Mouse (Mus musculus) heart, embryonic 12.5 days (tissue): Measurements from ENCODE around the gene Ppdpf. TPM values are rescaled to one million over a fixed set of nuclear protein-coding genes. Genes with fewer than 3 reads are reported as not detected.
"Not testable (repeated sequence)": the region's sequence is repeated elsewhere in the genome, so short reads cannot be mapped to it uniquely, and the experiment has no call there.

Experiments
- ATAC-seq: fragments of 200-750 bp; cut with Nextera tagmentation; 2 replicates; pipeline ENCODE4 v1.8.0; 2017; ENCODE audit warnings: moderate TSS enrichment, moderate library complexity; ENCODE audit not compliant: insufficient number of reproducible peaks, low FRiP score
- H3K27ac ChIP-seq: fragments of 300-500 bp; sonication (generic); 2 replicates; pipeline ENCODE4 v1.5.1; 2016; ENCODE audit warnings: mild to moderate bottlenecking, moderate library complexity; ENCODE audit not compliant: poor library complexity, severe bottlenecking
- H3K27me3 ChIP-seq: fragments of 300-500 bp; sonication (generic); replicated peaks from 2 replicates; pipeline ENCODE4 v1.6.1; 2016; ENCODE audit warnings: mild to moderate bottlenecking, moderate library complexity
- H3K36me3 ChIP-seq: fragments of 300-500 bp; sonication (generic); 2 replicates; pipeline ENCODE4 v1.6.1; 2016; ENCODE audit warnings: mild to moderate bottlenecking, moderate library complexity
- H3K4me1 ChIP-seq: fragments of 300-500 bp; sonication (generic); replicated peaks from 2 replicates; pipeline ENCODE4 v1.6.1; 2016; ENCODE audit warnings: mild to moderate bottlenecking
- H3K4me2 ChIP-seq: fragments of 300-500 bp; sonication (generic); 2 replicates; pipeline ENCODE4 v1.6.1; 2016; ENCODE audit warnings: mild to moderate bottlenecking, moderate library complexity
- H3K4me3 ChIP-seq: fragments of 300-500 bp; sonication (generic); 2 replicates; pipeline ENCODE4 v1.5.1; 2016; ENCODE audit warnings: mild to moderate bottlenecking
- H3K9ac ChIP-seq: fragments of 300-500 bp; sonication (generic); 2 replicates; pipeline ENCODE4 v1.6.1; 2016; ENCODE audit warnings: mild to moderate bottlenecking, moderate library complexity
- H3K9me3 ChIP-seq: fragments of 300-500 bp; sonication (generic); replicated peaks from 2 replicates; pipeline ENCODE4 v1.6.1; 2016; ENCODE audit warnings: mild to moderate bottlenecking, moderate library complexity
- WGBS: fragments of 180-500 bp; shearing (Covaris S2); methylation state at CpG from one replicate; pipeline ENCODE4 v1.1.7; 2016; 5-methylcytosine and 5-hydroxymethylcytosine counted together
- polyA plus RNA-seq: library from polyadenylated mRNA; unstranded; fragments of >200 nt; fragmentation: Nextera tagmentation; extraction: Ambion mirVana; gene quantifications from 2 replicates; pipeline ENCODE4 v1.2.1, GENCODE M21; 2016

Ppdpf gene
- polyA plus RNA-seq, 1 experiment from 2014 or later: 174 TPM

GRCm38 (mm10) chr2:181160821-181161220 is 26.2 kb upstream of the Ppdpf start:
- no peaks in the 10 kb centered on the region for H3K36me3 ChIP-seq
- no peak overlapping the region for H3K27ac ChIP-seq
- no peak overlapping the region for H3K4me3 ChIP-seq
- H3K4me1 ChIP-seq: peaks cover 38% of the 10 kb centered on the region
- peaks cover 35% of the 10 kb centered on the region for H3K27me3 ChIP-seq
- H3K9ac ChIP-seq: no peak overlapping the region
- H3K9me3 ChIP-seq: no peaks in the 10 kb centered on the region
- H3K4me2 ChIP-seq: no peak overlapping the region
- ATAC-seq: no peak
- 69% methylated on average over 4 of the region's 4 CpGs for WGBS

GRCm38 (mm10) chr2:181166469-181166868 is 20.6 kb upstream of the Ppdpf start:
- Histone ChIP-seq H3K4me2 (no peak overlapping the region), H3K36me3 (no peaks in the 10 kb centered on the region), H3K4me1 (no peaks in the 10 kb centered on the region), H3K9me3 (peaks cover 4% of the 10 kb centered on the region; the same call in 1 of the 2 replicates), H3K27ac (no peak overlapping the region), H3K27me3 (peaks cover 11% of the 10 kb centered on the region), H3K4me3 (no peak overlapping the region), H3K9ac (no peak overlapping the region)
- ATAC-seq: no peak
- 78% methylated on average over 5 of the region's 5 CpGs for WGBS

DNA sequence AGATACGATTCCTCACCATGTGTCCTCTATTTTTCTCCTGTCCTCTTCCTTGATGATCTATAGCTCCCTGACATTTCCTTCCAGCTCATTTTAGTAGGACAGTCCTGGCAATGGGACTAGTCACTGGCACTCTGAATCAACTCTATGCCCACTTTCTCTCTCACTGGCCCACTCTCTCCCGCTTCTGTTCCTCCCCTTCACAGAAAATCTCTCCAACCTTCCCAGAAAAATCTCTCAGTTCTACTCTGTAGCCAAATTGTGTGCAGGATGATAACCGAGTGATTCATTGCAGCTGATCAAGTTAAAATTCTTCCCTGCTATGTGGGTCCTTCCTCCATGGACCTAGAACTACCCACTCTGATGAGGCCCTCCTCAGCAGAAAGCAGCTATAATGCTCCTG is 12.4 kb upstream of the Ppdpf start:
- peaks cover 1% of the 10 kb centered on the region; the same call in 1 of the 2 replicates for H3K9me3 ChIP-seq
- WGBS: 83% methylated on average over 3 of the region's 3 CpGs
- no peak overlapping the region for H3K27ac ChIP-seq
- H3K4me1 ChIP-seq: no peaks in the 10 kb centered on the region
- H3K4me2 ChIP-seq: no peak overlapping the region
- no peaks in the 10 kb centered on the region for H3K36me3 ChIP-seq
- no peak overlapping the region for H3K4me3 ChIP-seq
- no peak overlapping the region for H3K9ac ChIP-seq
- ATAC-seq: no peak
- 0 out of 2 replicates have a peak, but pooled peaks cover 2% of the 10 kb centered on the region for H3K27me3 ChIP-seq

DNA sequence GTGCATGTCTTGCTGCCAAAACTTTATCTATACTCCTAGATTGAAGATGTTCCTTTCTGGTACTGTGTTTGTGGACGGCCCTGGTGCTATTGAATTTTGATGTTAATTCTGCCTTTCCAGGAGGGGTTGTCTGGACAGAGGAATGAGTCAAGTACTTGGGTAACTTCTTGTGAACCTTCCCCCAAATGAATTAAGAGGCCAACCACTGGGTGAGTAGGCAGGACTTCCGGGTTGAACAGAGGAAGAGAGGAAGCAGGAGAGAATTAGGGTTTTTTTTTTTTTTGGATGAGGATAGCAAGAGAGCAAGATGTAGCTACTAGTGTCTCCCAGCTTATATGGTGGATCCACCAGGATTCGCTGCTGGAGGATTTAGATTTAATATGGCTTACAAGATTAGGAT is 9.0 kb upstream of the Ppdpf start:
- H3K27me3 ChIP-seq: 0 out of 2 replicates have a peak, but pooled peaks cover 2% of the 10 kb centered on the region
- no peaks in the 10 kb centered on the region for H3K4me1 ChIP-seq
- no peaks in the 10 kb centered on the region for H3K36me3 ChIP-seq
- H3K9me3 ChIP-seq: no peaks in the 10 kb centered on the region
- no peak overlapping the region for H3K9ac ChIP-seq
- H3K27ac ChIP-seq: no peak overlapping the region
- WGBS: 68% methylated on average over 3 of the region's 3 CpGs
- no peak for ATAC-seq
- H3K4me2 ChIP-seq: no peak overlapping the region
- H3K4me3 ChIP-seq: no peak overlapping the region

- Histone ChIP-seq H3K27ac (no peak overlapping the region), H3K4me2 (no peak overlapping the region), H3K9me3 (no peaks in the 10 kb centered on the region), H3K4me3 (no peak overlapping the region), H3K4me1 (no peaks in the 10 kb centered on the region), H3K27me3 (0 out of 2 replicates have a peak, but pooled peaks cover 2% of the 10 kb centered on the region), H3K36me3 (no peaks in the 10 kb centered on the region), H3K9ac (no peak overlapping the region)
- no peak for ATAC-seq
- 51% methylated on average over 5 of the region's 5 CpGs for WGBS
Observed at GRCm38 (mm10) chr2:181178471-181178870, 8.6 kb upstream of the Ppdpf start.

DNA sequence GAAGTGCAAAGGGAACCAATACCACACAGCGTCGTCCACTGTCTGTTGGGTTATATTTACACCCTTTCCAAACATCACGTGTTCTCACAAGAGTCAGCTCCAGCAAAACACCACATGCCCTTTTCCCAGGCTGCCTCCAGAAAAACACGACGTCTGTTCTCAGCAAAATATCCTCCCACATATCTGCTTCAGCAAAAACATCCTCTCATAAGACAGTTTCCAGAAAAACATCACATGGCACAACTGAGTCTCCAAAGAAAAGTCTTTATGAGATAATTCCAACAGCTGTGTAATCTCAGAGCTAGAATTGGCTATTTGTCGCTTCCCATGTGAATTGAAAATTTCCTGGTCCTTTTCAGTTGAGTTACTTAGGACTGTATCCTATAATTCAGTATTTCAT is 6.1 kb upstream of the Ppdpf start:
- 63% methylated on average over 6 of the region's 6 CpGs for WGBS
- ATAC-seq: no peak
- Histone ChIP-seq H3K27ac (no peak overlapping the region), H3K9ac (no peak overlapping the region), H3K4me2 (no peak overlapping the region), H3K27me3 (0 out of 2 replicates have a peak, but pooled peaks cover 2% of the 10 kb centered on the region), H3K4me1 (no peaks in the 10 kb centered on the region), H3K9me3 (no peaks in the 10 kb centered on the region), H3K36me3 (no peaks in the 10 kb centered on the region), H3K4me3 (no peak overlapping the region)

DNA sequence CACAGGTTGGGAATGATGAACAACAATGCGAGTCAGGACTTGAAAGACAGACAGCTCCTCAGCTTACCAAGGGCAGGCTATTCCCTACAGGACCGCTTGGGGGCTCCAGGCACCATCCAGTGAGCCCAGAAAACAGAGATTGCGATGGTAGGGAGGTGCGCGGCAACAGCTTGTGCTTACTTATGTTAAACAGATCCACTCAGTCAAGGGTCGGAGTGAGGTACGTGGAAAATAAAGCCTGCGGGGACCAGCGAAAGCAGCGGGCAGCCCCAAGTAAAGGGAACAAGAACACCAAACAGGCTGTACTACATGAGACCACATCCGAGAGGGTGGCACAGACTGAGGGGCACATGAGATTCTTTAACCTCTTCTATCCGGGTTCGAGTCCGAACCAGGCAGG is 412 bp upstream of the Ppdpf start:
- H3K27me3 ChIP-seq: no peaks in the 10 kb centered on the region
- peaks cover 4% of the 10 kb centered on the region; the same call in 1 of the 2 replicates for H3K36me3 ChIP-seq
- H3K4me1 ChIP-seq: peaks cover 9% of the 10 kb centered on the region; the same call in 1 of the 2 replicates
- peak overlapping the region; percentile 75 for H3K4me3 ChIP-seq
- no peaks in the 10 kb centered on the region for H3K9me3 ChIP-seq
- WGBS: 1% methylated on average over 14 of the region's 14 CpGs
- ATAC-seq: peak; percentile 78
- peak overlapping the region; percentile 91 for H3K4me2 ChIP-seq
- peak overlapping the region; percentile 88 for H3K9ac ChIP-seq
- H3K27ac ChIP-seq: peak overlapping the region; percentile 94

DNA sequence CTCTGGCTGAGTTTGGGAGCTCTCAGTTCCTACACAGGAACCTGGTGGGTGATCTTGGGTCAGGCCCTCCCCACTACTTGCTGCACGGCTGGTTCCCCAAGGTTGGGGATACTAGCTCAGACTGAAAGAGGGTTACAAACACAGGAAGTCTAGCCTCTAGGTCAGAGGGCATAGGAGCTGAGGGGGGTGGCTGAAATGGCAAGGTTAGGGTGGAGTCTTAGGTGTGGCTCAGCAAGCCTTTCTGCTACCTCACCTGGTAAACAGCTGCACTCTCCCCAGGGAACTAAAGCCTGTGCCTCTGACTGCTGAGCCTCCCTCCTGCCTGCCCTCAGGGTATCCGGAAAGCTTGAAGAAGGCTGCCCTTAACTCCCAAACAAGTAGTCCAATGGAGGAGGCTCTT is 1.6 kb downstream of the Ppdpf start:
- no peaks in the 10 kb centered on the region for H3K9me3 ChIP-seq
- H3K4me2 ChIP-seq: peak overlapping the region; percentile 91
- H3K27me3 ChIP-seq: no peaks in the 10 kb centered on the region
- peaks cover 4% of the 10 kb centered on the region; the same call in 1 of the 2 replicates for H3K36me3 ChIP-seq
- H3K27ac ChIP-seq: peak overlapping the region; percentile 31; the same call in 1 of the 2 replicates
- H3K4me1 ChIP-seq: peaks cover 9% of the 10 kb centered on the region; the same call in 1 of the 2 replicates
- WGBS: 64% methylated on average over 2 of the region's 2 CpGs
- H3K9ac ChIP-seq: no peak overlapping the region
- H3K4me3 ChIP-seq: peak overlapping the region; percentile 5; the same call in 1 of the 2 replicates
- no peak for ATAC-seq

DNA sequence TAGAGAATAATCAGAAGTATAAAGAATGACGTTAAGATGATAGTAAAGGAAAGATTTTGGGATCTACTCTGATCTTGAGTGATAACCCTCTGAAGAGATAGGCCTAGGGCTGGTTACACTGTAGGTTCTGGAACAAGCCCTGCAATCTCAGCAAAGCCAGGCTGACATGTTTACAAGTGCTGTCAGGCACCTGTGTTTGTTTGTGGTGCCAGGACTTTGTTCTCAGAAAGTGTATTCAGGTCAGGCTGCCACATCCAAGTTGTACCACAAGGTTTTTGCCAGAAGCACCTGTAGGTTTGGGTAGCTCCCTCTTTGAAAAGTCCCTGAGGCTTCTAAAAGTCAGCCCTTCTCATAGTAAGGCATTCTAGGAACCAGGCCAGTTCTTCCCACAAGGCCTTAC is 2.3 kb downstream of the Ppdpf start:
- no peak overlapping the region for H3K4me2 ChIP-seq
- no peak for ATAC-seq
- 80% methylated on average over 1 of the region's 1 CpGs for WGBS
- H3K27me3 ChIP-seq: no peaks in the 10 kb centered on the region
- peaks cover 9% of the 10 kb centered on the region; the same call in 1 of the 2 replicates for H3K4me1 ChIP-seq
- no peak overlapping the region for H3K27ac ChIP-seq
- no peak overlapping the region for H3K4me3 ChIP-seq
- H3K9ac ChIP-seq: no peak overlapping the region
- H3K9me3 ChIP-seq: no peaks in the 10 kb centered on the region
- H3K36me3 ChIP-seq: peaks cover 4% of the 10 kb centered on the region; the same call in 1 of the 2 replicates

DNA sequence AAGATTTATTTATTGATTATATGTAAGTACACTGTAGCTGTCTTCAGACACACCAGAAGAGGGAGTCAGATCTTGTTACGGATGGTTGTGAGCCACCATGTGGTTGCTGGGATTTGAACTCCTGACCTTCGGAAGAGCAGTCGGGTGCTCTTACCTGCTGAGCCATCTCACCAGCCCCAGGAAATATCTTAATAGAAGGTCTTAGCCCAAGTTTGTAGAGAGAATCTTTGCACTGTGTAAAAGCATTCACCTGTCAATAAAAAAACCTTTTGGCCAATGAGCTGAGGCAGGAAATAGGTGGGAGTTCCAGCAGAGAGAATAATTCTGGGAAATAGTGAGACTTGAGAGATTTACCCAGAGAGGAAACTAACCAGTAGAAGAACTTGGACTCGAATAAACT is 4.3 kb downstream of the Ppdpf start:
- not testable (repeated sequence) for H3K36me3 ChIP-seq, H3K4me3 ChIP-seq, H3K4me2 ChIP-seq, ATAC-seq, H3K9ac ChIP-seq, H3K4me1 ChIP-seq, H3K9me3 ChIP-seq, H3K27ac ChIP-seq
- 72% methylated on average over 4 of the region's 4 CpGs for WGBS
- peaks cover 12% of the 10 kb centered on the region; the same call in 1 of the 2 replicates for H3K27me3 ChIP-seq

DNA sequence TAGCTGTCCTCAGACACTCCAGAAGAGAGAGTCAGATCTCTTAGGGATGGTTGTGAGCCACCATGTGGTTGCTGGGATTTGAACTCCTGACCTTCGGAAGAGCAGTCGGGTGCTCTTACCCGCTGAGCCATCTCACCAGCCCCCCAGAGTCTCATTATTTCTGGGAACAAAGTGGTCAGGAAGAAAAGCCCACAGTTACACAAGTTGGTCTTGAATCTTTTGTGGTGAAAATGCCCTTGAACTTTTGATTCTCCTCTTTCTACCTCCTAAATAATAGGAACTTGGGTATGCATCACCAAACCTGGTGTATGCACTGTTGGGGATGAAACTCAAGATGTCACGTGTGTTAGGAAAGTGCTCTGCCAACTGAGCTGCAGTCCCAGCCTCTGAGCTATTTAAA is 4.9 kb downstream of the Ppdpf start:
- no peak overlapping the region for H3K4me3 ChIP-seq
- no peak overlapping the region for H3K4me2 ChIP-seq
- no peak for ATAC-seq
- H3K36me3 ChIP-seq: peaks cover 4% of the 10 kb centered on the region; the same call in 1 of the 2 replicates
- H3K27me3 ChIP-seq: peaks cover 12% of the 10 kb centered on the region; the same call in 1 of the 2 replicates
- H3K27ac ChIP-seq: no peak overlapping the region
- peaks cover 9% of the 10 kb centered on the region; the same call in 1 of the 2 replicates for H3K4me1 ChIP-seq
- H3K9ac ChIP-seq: no peak overlapping the region
- WGBS: 63% methylated on average over 4 of the region's 4 CpGs
- no peaks in the 10 kb centered on the region for H3K9me3 ChIP-seq

DNA sequence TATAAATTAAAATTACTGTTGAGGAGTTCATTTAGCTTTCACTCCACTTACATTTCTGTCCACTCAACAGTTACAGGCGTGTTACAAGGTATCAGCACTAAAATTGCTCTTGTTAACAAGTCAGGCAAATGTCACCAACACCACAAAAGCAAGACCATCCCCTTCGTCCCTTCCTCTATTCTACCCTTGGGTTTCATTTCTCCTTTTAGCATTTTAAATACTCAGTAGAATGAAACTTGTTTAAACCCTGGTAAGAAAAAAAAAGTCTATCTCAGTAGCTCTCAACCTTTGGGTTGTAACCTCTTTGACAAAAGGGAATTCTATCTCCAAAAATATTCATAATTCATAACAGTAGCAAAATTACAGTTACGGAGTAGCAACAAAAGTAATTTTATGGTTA is 6.0 kb downstream of the Ppdpf start:
- H3K27me3 ChIP-seq: peaks cover 13% of the 10 kb centered on the region; the same call in 1 of the 2 replicates
- no peak overlapping the region for H3K4me3 ChIP-seq
- H3K4me1 ChIP-seq: peaks cover 9% of the 10 kb centered on the region; the same call in 1 of the 2 replicates
- no peak overlapping the region for H3K27ac ChIP-seq
- H3K4me2 ChIP-seq: no peak overlapping the region
- no peak for ATAC-seq
- no peaks in the 10 kb centered on the region for H3K9me3 ChIP-seq
- WGBS: 53% methylated on average over 3 of the region's 3 CpGs
- peaks cover 4% of the 10 kb centered on the region; the same call in 1 of the 2 replicates for H3K36me3 ChIP-seq
- no peak overlapping the region for H3K9ac ChIP-seq
